Mouse (Mus musculus) adrenal gland, postnatal 4 days (tissue): ENCODE measurements around the gene Vasp. TPM values are rescaled to one million over a fixed set of nuclear protein-coding genes. Genes with fewer than 3 reads are reported as not detected.

Source experiments
- DNase-seq, 2 experiments: peaks; one replicate each; pipeline ENCODE4 v3.0.0; 2021 to 2022; ENCODE audit warnings: low spot score in 2 of 2, mixed read lengths in 2 of 2
- total RNA-seq, 2 experiments: library from RNA; stranded (reverse); gene quantifications; 2 replicates each; pipeline ENCODE4 v1.2.3; 2021

Gene Vasp
- total RNA-seq, 2 experiments from 2014 or later, result 83.7 to 89.3 TPM

DNA sequence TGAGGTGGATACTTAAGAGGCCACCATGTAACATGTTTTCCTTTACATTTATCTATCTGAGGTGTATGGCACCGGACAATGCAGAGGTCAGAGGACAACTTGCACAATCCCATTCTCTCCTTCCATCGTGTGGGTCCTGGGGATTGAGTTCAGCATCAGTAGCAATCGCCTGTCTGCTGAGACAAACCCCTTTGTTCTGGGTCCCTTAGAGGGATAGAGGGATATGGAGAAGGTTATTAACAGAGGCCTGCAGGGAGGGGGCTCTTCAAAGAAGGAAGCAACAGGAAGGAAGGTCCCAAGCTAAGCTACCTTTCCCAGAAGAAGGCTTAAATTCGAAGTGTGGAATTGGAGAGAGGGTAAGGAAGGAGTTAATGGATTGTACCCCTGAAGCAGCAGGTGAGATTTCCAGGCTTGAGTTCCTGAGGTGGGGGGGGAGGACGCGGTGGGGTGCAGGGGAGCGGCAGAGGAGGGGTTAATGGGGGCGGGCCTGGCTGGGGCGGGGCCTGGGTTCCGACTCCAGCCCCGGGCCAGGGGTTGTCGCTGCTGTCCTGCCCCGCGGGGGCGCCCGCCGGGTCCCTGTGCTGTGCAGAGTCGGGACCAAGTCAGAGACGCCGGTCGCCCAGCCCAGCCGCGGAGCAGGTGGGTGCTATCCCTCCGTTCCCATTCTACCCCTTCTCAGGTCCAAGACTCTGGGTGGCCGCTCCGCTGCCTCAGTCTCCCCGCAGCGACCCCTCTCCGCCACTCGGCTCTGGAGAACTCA is 59.4 kb downstream of the Vasp start, which contains the start of gene Gpr4:
Gene Gpr4, plus strand, starts transcription at position 543 of the 760 bp plus-strand sequence.
- no peak for DNase-seq

DNA sequence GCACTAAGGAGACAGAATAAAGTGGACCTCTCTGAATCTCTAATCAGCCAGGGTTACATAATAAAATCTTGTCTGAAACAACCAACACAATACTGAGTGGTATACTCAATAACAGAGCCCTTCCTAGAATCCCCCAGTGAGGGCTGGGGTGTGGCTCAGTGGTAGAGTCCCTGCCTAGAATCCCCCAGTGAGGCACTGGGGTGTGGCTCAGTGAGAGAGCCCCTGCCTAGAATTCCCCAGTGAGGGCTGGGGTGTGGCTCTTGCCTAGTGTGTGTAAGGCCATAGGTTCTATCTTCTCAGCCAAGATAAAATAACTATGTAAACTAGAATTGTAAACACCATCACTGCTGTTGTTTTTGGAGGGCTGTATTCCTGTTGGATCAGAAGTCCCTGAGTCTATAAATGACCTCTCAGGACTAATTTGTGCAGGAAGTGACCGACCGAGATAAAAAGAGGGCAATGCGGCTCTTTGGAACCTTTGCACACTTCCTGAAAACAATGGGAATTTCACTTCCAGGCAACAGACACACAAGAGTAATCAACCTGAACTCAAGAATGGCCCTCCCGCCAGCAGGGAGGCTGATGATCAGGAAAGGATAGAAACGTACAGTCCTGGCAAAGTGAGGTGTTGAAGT is 60.5 kb downstream of the Vasp start:
- DNase-seq, result no peak

DNA sequence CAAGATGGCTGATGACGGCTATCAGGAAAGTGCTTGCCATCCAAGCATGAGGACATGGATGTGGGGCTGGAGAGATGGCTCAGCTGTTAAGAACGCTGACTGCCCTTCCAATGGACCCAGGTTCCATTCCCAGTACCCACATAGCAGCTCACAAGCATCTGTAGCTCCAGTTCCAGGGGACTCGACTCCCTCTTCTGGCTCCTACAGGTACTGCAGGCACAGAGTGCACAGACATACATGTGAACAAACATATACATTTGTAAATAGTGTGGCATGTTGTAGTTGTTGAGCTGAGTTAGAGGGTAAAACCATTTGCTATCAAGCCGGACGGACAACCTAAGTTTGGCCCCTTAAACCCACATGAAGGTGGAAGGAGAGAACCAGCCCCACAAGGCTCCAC is 61.6 kb downstream of the Vasp start:
- DNase-seq, result no peak

DNA sequence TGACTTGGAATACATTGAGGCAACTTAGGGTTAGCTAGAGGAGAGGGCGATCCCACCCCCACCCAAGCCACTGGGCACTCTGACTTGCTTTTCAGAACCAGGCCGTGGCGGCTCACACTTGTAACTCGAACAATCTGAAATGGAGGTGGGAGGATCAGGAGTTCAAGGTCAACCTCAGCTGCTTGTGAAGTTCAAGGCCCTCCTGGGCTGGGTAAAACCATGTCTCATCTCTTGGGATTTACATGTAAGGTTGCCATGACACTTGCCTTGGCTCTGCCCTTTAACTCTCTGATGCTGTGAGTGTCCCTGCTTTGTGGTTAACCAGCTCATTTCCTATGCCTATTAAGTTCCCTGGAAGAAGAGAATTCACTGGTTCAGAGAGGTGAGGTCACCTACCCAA is 62.1 kb downstream of the Vasp start:
- no peak for DNase-seq

DNA sequence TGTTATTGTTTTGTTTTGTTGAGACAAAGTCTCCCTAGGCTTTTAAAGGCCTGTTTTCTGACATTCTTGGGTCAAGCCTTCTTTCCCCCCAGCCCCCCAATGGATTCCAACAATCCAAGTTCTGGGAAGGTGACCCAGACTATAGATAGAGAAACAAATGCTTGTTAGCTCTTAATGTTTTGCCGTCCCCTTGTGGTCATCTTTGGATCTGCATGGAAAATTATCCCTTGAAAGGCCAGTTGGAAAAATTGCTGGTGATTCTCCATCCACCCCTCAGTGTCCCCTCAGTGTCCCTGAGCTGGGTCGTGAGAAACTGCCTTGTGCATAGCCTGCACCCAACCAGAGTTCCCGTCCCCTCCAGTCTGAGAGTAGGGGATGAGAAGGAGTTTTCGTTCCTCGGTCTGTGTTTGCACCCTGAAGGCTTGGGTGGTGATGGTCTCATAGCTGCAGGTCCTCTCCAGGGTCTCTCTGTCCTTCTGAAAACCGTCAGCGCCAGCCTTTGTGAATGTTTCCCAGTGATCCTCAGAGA is 62.6 kb downstream of the Vasp start:
- no peak for DNase-seq

DNA sequence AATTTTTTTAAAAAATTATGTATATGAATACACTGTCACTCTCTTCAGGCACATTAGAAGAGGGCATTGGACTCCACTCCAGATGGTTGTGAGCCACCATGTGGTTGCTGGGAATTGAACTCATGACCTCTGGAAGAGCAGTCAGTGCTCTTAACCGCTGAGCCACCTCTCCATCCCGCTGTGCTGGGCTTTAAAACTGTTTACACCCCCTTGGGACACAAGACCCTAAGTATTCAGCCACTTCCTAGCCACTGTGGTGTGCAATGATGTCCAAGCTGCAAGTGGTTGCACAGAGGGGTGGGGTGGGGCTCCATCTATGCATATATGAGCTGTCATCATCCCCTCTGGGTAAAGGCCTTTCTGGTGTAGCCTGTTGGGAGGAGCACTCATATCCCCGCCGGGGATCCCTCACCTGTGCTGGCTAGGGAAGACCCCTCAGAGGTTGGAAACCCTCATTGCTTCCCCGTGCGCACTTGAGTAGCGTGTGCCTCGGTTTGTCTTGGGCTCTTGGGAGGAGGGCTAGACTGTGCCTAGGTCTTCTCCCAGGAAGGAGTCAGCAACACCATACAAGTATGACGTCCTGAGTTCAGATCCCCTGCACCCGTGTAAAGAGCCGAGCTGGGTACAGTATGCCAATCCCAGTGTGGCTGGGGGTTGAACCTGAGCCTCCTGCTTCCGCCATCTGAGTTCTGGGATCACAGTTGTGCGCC is 63.3 kb downstream of the Vasp start:
- DNase-seq, result no peak

Other genes with a start within 250 kb of the Vasp start
- gene Foxa3, start 248.3 kb downstream of the Vasp start, total RNA-seq, result 1 to 10 TPM in 1 of 2 experiments, under 1 TPM in 1; 0.50 to 4.5 TPM
- 100 to 1,000 TPM; 109 to 119 TPM for gene Sympk, start 247.4 kb downstream of the Vasp start, total RNA-seq
- not detected for gene Rsph6a, start 217.1 kb downstream of the Vasp start, total RNA-seq
- gene Dmwd, start 195.6 kb downstream of the Vasp start, total RNA-seq, result 10 to 100 TPM; 67.0 to 70.3 TPM
- 10 to 100 TPM; 70.0 to 74.7 TPM for gene Dmpk, start 188.0 kb downstream of the Vasp start, total RNA-seq
- 10 to 100 TPM; 23.4 to 25.3 TPM for gene Six5, start 177.2 kb downstream of the Vasp start, total RNA-seq
- gene Gm4969, start 153.4 kb downstream of the Vasp start, total RNA-seq, result under 1 TPM; 0.59 to 0.98 TPM
- gene Fbxo46, start 152.0 kb downstream of the Vasp start, total RNA-seq, result 10 to 100 TPM; 13.7 to 14.6 TPM
- gene Qpctl, start 122.5 kb downstream of the Vasp start, total RNA-seq, result 10 to 100 TPM; 16.1 TPM
- gene Snrpd2, start 122.1 kb downstream of the Vasp start, total RNA-seq, result 100 to 1,000 TPM; 111 to 116 TPM
- gene Gipr, start 105.7 kb downstream of the Vasp start, total RNA-seq, result 1 to 10 TPM; 1.9 to 2.5 TPM
- 10 to 100 TPM; 44.8 to 46.7 TPM for gene Eml2, start 95.4 kb downstream of the Vasp start, total RNA-seq
- 1 to 10 TPM; 4.5 to 4.8 TPM for gene Gpr4, start 59.3 kb downstream of the Vasp start, total RNA-seq
- 10 to 100 TPM; 23.6 to 24.1 TPM for gene Opa3, start 43.5 kb downstream of the Vasp start, total RNA-seq
- gene Ppm1n, start 8.2 kb upstream of the Vasp start, total RNA-seq, result under 1 TPM in 1 of 2 experiments, not detected in 1; 0.39 TPM
- 10 to 100 TPM; 19.3 to 28.8 TPM for gene Rtn2, start 10.8 kb upstream of the Vasp start, total RNA-seq
- gene Fosb, start 38.2 kb upstream of the Vasp start, total RNA-seq, result under 1 TPM; 0.85 to 0.98 TPM
- gene Ercc1, start 73.0 kb upstream of the Vasp start, total RNA-seq, result 10 to 100 TPM; 38.6 to 45.2 TPM
- gene Cd3eap, start 87.7 kb upstream of the Vasp start, total RNA-seq, result 10 to 100 TPM; 14.1 to 16.1 TPM
- gene Ppp1r13l, start 87.9 kb upstream of the Vasp start, total RNA-seq, result 1 to 10 TPM; 9.1 to 9.6 TPM
- 10 to 100 TPM; 39.6 to 41.6 TPM for gene Ercc2, start 110.2 kb upstream of the Vasp start, total RNA-seq
- gene Klc3, start 132.3 kb upstream of the Vasp start, total RNA-seq, result 1 to 10 TPM; 2.6 to 3.9 TPM
- 100 to 1,000 TPM; 103 to 234 TPM for gene Ckm, start 133.0 kb upstream of the Vasp start, total RNA-seq
- 10 to 100 TPM; 47.7 to 51.6 TPM for gene Mark4, start 187.0 kb upstream of the Vasp start, total RNA-seq
- 10 to 100 TPM; 26.7 to 28.7 TPM for gene Exoc3l2, start 191.5 kb upstream of the Vasp start, total RNA-seq
- gene Bloc1s3, start 236.6 kb upstream of the Vasp start, total RNA-seq, result 1 to 10 TPM; 7.7 to 8.1 TPM
- 10 to 100 TPM; 67.0 to 76.7 TPM for gene Trappc6a, start 236.6 kb upstream of the Vasp start, total RNA-seq
- under 1 TPM; 0.17 to 0.28 TPM for gene Nkpd1, start 246.0 kb upstream of the Vasp start, total RNA-seq